Mouse (Mus musculus): ENCODE measurements at regions not wholly inside any gene's neighbourhood (a gene's known extent, or its start where the extent isn't known, plus 50 kb on each side); places are given as distances from the start of the nearest gene placed in this dataset.

GRCm38 (mm10) chr11:19713091-19713490, 211.1 kb upstream of the Spred2 start:
- no peak for TF ChIP-seq POLR2A (IDR thresholded peaks at IDR 0.05; ENCODE audit: borderline replicate concordance, control insufficient read depth, low read depth, low read length)
- no peak for TF ChIP-seq CTCF (IDR thresholded peaks at IDR 0.05; ENCODE audit: control insufficient read depth, insufficient read depth, low read length)
